Mouse (Mus musculus): Measurements from ENCODE around the gene Rab32.

GRCm38 (mm10) chr10:10580811-10581210 lies 22.7 kb upstream of the Rab32 start:
- TF ChIP-seq POLR2A (IDR thresholded peaks at IDR 0.05; ENCODE audit: low read depth, low read length) (no peak), CTCF (conservative IDR thresholded peaks at IDR 0.05; ENCODE audit: insufficient read depth, insufficient read length, low read depth, low read length) (no peak)

All from kidney, adult 2 months (tissue).